Mouse (Mus musculus) olfactory bulb, adult 2 months (tissue): ENCODE data around the gene Hist2h3c2. TPM values are rescaled to one million over a fixed set of nuclear protein-coding genes. Genes with fewer than 3 reads are reported as not detected.
"Not testable (repeated sequence)": the region's sequence is repeated elsewhere in the genome, so short reads cannot be mapped to it uniquely, and the experiment has no call there.

ENCODE experiments used
- H3K27ac ChIP-seq: fragments of 200-500 bp; 2 replicates; pipeline ENCODE4 v1.5.1; 2012; ENCODE audit warnings: low read depth, low read length; ENCODE audit not compliant: insufficient read depth
- H3K4me1 ChIP-seq: fragments of 200-500 bp; 2 replicates; pipeline ENCODE4 v1.6.1; 2012; ENCODE audit warnings: low read length; ENCODE audit not compliant: control insufficient read depth, insufficient read depth
- H3K4me3 ChIP-seq: fragments of 200-500 bp; 2 replicates; pipeline ENCODE4 v1.5.1; 2012; ENCODE audit warnings: mild to moderate bottlenecking, low read depth, low read length, moderate library complexity; ENCODE audit not compliant: insufficient read depth
- CTCF ChIP-seq: fragments of 200-500 bp; IDR thresholded peaks from 2 replicates; pipeline ENCODE4 v1.5.1; 2012; ENCODE audit warnings: low read depth, mild to moderate bottlenecking, low read length, moderate library complexity; ENCODE audit not compliant: insufficient read depth
- POLR2A ChIP-seq: fragments of 200-500 bp; IDR thresholded peaks from 2 replicates; pipeline ENCODE4 v1.6.1; 2012; ENCODE audit warnings: mild to moderate bottlenecking, low read depth, low read length, moderate library complexity; ENCODE audit not compliant: insufficient read depth
- WGBS: fragments of 180-500 bp; shearing (Covaris S2); methylation state at CpG from one replicate; pipeline ENCODE4 v1.1.7; 2018; 5-methylcytosine and 5-hydroxymethylcytosine counted together
- polyA plus RNA-seq: library from polyadenylated mRNA; stranded (reverse); fragments of >200 nt; gene quantifications from 2 replicates; pipeline ENCODE4 v1.2.4, GENCODE M21; 2012; ENCODE audit warnings: low replicate concordance; ENCODE audit not compliant: missing spikeins, insufficient read depth, insufficient read length

Hist2h3c2 gene
- polyA plus RNA-seq, 1 experiment: not detected

DNA sequence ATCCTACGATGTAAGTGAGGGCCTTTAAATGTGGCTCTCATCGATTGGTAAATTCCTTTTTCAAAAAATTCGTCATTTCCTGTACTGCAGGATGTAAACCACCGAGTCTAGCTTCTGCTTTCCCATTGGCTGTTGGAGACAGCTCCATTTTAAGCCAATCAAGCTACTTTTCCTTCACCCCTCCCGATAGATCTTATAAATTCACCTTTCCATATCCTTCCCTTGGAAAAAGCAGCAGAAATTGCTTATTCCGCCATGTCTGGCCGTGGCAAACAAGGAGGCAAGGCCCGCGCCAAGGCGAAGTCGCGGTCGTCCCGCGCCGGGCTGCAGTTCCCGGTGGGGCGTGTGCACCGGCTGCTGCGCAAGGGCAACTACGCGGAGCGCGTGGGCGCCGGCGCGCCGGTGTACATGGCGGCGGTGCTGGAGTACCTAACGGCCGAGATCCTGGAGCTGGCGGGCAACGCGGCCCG lies 19.2 kb downstream of the Hist2h3c2 start, which contains the start of the genes Bola1 and Hist2h2ab:
Gene Bola1 (minus strand): TSS at position 49 of the 470 bp plus-strand sequence.
Gene Hist2h2ab (plus strand): TSS at position 205 of the 470 bp plus-strand sequence.
- Histone ChIP-seq H3K4me3 (peak within 1 kb of the TSS; percentile 78), H3K4me1 (peaks cover 5% of the 10 kb centered on the region), H3K27ac (peak within 1 kb of the TSS; percentile 98)
- no peak for TF ChIP-seq CTCF
- TF ChIP-seq POLR2A: peak; percentile 76
- WGBS: under 1% methylated on average over 37 of the region's 37 CpGs

DNA sequence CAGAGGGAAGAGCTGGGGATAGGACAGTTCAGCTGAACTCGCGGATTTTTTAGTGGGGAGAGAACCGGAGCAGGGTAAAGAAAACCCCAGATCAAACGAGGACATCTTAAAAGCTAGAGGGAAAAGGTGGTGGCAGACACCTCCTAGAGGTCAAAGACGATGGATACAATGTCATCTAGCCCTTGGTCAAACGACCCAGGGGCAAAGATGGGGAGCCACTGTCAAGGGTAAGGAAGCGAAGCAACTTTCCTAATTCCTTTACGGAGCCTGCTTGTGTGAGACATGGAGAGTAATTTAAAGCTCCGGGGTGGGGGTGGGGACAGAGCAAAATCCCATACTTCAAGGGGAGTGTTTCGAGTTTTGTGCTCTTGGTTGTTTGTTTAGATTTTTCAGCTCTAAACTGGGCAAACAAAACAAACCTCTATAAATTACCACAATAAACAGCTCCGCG lies 19.7 kb downstream of the Hist2h3c2 start:
- under 1% methylated on average over 12 of the region's 12 CpGs for WGBS
- Histone ChIP-seq H3K4me3 (peak overlapping the region; percentile 44), H3K4me1 (peaks cover 3% of the 10 kb centered on the region), H3K27ac (peak overlapping the region; percentile 94)
- TF ChIP-seq CTCF: no peak
- TF ChIP-seq POLR2A: no peak

DNA sequence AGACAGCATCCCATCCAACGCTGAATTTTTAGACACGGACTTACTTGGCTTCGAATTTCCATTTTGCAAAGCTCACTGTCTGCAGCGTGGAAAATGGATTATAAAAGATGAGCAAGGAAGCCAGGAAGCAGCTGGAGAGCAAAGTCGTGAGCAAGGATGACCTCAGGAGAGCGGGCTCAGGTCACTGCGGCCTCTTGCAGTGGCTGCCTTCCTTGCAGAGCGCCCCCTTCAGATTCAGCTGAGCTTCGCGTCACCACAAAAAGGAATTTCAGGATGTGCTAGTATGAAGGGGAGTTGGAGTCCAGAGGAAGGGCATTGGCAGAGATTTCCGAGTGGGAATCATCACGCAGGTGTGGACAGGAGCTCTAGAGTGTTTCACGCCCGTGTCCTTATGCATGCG lies 29.7 kb downstream of the Hist2h3c2 start:
- TF ChIP-seq CTCF (no peak), POLR2A (no peak)

DNA sequence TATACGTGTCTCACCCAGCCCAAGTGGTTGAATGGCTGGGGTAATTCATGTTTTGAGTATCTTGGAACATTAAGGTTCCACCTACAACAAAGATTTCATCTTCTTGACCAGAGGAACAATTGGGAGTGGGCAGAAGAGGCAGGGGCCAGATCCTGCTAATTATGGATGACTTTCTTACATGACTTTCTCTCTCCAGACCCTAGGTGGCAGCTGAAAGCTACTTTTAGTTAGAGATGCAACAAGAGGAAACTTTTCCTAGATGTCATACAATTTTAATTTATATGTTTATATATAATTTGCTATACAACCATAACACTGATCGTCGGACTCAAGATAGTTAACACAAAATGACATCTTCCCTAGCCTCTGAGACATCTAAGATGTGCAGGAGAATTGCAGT lies 31.1 kb downstream of the Hist2h3c2 start:
- TF ChIP-seq CTCF (no peak), POLR2A (no peak)
- WGBS: 80% methylated on average over 3 of the region's 3 CpGs
- no peak overlapping the region for H3K4me3 ChIP-seq
- no peaks in the 10 kb centered on the region for H3K4me1 ChIP-seq
- H3K27ac ChIP-seq: no peak overlapping the region

More for the DNA sequence above, 29.7 kb downstream of the Hist2h3c2 start:
- H3K4me3 ChIP-seq: no peak overlapping the region
- 33% methylated on average over 15 of the region's 15 CpGs for WGBS
- H3K27ac ChIP-seq: no peak overlapping the region
- H3K4me1 ChIP-seq: no peaks in the 10 kb centered on the region

DNA sequence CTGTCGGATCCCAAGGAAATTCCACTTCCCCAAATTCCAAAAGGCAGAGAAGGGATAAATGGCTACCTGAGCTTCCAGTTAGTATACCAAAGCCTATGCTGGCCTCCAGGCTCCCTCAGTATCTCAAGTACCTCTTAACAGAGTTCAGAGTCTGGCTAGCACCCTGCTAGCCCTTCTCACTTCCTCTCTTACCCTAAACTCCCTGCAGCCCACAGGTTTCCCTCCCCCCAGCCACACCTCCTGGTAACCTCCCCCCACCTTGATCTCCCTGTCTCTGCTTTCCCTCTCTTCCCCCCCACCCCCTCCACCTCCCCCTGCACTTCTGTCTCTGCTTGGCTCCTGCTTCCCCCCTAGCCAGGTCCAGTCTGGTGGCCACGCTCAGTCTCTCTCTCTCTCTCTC lies 39.2 kb downstream of the Hist2h3c2 start:
- Histone ChIP-seq H3K27ac (no peak overlapping the region), H3K4me3 (no peak overlapping the region), H3K4me1 (peaks cover 5% of the 10 kb centered on the region)
- TF ChIP-seq POLR2A: no peak
- no peak for TF ChIP-seq CTCF
- 76% methylated on average over 2 of the region's 2 CpGs for WGBS

DNA sequence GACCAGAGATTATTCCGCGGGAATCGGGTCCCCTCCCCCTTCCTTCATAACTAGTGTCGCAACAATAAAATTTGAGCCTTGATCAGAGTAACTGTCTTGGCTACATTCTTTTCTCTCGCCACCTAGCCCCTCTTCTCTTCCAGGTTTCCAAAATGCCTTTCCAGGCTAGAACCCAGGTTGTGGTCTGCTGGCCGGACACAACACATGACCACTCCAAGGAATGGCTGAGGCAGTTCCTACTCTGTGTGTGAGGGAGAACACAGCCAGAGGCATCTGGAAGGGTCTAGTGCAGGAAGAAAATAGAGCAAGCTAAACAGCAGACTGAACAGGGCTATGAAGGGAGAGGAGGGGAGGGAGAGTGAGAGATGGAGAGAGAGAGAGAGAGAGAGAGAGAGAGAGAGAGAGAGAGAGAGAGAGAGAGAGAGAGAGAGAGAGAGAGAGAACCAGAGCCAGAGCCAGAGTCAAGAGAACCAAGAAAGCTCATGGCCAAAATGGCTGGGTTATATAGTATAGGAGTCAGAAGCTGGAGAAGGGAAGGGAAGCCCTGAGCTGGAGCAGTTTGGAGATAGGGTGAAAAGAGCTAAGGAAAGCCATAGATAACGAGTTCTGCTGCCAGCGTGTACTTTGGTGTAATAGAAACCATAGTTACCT lies 40.2 kb downstream of the Hist2h3c2 start:
- 29% methylated on average over 8 of the region's 8 CpGs for WGBS
- H3K4me1 ChIP-seq: peaks cover 13% of the 10 kb centered on the region
- H3K27ac ChIP-seq, H3K4me3 ChIP-seq: not testable (repeated sequence)

DNA sequence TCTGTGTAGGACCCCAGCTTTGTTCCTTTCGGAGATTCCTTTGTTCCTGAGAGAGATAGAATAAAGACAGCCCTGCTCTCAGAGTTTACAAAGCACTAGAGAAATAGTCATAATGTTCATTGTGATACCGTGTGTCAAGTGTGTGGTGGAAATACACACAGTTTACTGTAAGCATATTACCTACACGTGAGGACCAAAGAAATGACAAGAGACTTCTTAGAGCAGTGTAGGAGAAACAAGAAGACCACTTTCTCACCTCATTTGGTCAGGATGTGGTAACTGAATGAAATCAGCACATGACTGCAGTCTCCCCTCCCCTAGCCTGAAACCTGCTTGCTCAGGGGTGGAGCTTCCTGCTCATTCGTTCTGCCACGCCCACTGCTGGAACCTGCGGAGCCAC lies 40.7 kb downstream of the Hist2h3c2 start:
- no peak overlapping the region for H3K27ac ChIP-seq
- H3K4me1 ChIP-seq: peaks cover 17% of the 10 kb centered on the region
- H3K4me3 ChIP-seq: no peak overlapping the region
- TF ChIP-seq CTCF (no peak), POLR2A (no peak)
- 8% methylated on average over 6 of the region's 6 CpGs for WGBS

DNA sequence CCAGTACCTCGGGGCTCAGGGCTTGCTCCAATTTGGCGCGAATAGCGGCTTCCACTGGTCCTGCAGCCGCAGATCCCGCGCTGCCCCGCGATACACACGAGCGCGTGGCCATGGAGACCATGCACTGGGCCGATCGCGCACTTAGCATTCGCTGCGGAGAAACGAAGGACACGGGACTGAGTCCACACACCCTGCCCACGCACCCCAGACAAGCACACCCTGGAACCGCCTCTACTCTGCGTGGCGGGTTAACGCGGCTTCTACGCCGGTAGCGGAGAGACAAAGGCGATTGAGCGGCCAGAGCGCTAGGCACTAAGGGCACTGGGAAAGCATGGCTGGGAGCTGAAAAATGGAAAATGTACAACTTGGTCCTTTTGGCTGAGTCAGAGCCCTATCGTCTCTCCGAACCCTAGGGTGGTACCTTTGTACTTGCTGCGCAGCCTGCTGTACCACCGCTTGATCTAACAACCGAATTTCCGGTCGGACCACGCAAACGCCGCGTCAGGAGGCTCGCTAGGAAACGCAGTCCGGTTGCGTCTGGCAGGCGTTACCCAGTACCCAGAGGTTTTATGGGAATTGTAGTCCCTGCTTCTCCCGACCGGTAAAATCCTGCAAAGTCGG lies 41.7 kb downstream of the Hist2h3c2 start:
- H3K4me3 ChIP-seq: peak overlapping the region; percentile 79
- TF ChIP-seq CTCF (no peak), POLR2A (peak; percentile 82)
- WGBS: under 1% methylated on average over 50 of the region's 50 CpGs
- peaks cover 24% of the 10 kb centered on the region for H3K4me1 ChIP-seq
- H3K27ac ChIP-seq: peak overlapping the region; percentile 99

DNA sequence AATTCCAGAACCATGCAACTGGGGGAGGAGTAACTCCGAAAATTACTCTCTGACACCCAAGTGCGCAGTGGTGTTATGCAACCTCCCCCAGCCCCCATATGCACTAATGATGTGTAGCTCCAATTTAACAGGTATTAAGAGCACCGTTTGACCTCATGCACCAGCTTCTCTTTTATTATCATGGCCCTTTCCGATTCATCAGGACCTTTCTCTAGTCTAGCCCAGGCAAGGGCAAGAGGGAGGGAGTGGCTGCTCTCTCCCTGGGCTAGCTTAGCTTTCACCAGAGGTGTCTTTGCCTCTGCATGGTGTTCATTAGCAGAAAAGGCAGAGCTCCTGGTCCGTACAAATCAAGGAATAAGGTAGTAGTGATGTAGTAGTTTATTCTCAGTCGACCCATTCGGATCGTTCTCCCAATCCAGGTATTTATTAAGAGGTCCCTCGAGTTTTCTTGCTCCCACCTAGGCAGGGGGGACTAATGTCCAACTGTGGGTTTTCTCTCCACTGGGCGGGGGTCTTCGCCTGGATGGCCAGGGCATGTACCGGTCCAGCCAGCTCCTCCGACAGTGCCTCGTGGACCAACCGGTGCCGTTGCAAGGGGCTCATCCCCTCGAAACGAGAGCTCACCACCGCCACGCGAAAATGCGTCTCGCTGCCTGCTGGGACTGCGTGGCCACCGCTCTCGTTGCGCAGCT lies 42.3 kb downstream of the Hist2h3c2 start:
- H3K4me1 ChIP-seq: peaks cover 25% of the 10 kb centered on the region
- 8% methylated on average over 27 of the region's 27 CpGs for WGBS
- H3K4me3 ChIP-seq: peak overlapping the region; percentile 79
- no peak for TF ChIP-seq POLR2A
- H3K27ac ChIP-seq: peak overlapping the region; percentile 99
